Mouse (Mus musculus): ENCODE measurements around the gene Sec22b. TPM values are rescaled to one million over a fixed set of nuclear protein-coding genes. Genes with fewer than 3 reads are reported as not detected.

Gene Sec22b
- polyA plus RNA-seq, 2 experiments, result 22.6 to 63.5 TPM

DNA sequence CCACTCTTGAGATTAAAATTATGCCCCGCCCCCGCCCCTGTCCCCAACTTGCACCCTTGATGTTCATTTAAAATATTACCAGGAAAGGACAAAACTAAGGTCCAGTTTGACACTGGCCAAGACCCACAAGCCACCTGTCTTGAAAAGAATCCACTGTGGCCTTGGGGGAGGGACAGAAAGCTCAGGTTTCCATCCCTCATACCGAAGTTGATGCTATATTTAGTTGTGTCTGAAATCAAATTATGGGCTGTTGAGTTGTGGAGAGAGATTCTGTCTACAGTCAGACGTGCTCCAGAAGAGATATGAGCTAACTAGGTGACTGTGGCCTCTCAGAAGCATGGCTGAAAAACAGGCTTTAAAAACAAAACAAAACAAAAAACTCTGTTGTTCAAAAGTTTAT lies 31.3 kb upstream of the Sec22b start:
- H3K27me3 ChIP-seq (ENCODE audit: control insufficient read depth, insufficient read depth, low read length), result peaks cover 16% of the 10 kb centered on the region
- H3K4me1 ChIP-seq (replicated peaks; ENCODE audit: control insufficient read depth in 2 of 2, insufficient read depth in 2 of 2, low read length in 1 of 2), result no peaks in the 10 kb centered on the region
- no peaks in the 10 kb centered on the region for H3K9me3 ChIP-seq (ENCODE audit: control insufficient read depth, low read length)
- no peak overlapping the region for H3K4me2 ChIP-seq (ENCODE audit: low read depth)
- WGBS (ENCODE audit: insufficient replicate concordance), result 44% methylated on average over 4 of the region's 4 CpGs
- TF ChIP-seq EP300 (IDR thresholded peaks at IDR 0.05; ENCODE audit: low read depth) (no peak), CTCF (IDR thresholded peaks at IDR 0.05; ENCODE audit: low read depth) (no peak)
- H3K4me3 ChIP-seq (ENCODE audit: insufficient read depth in 1 of 2, low read depth in 2 of 2, low read length in 2 of 2), result no peak overlapping the region
- DNase-seq (ENCODE audit: low read depth in 3 of 3, low spot score in 3 of 3) (no peak), ATAC-seq (ENCODE audit: insufficient read depth) (no peak)
- no peak overlapping the region for H3K9ac ChIP-seq (replicated peaks)
- H3K36me3 ChIP-seq (replicated peaks; ENCODE audit: control insufficient read depth, insufficient read depth, low read depth), result no peaks in the 10 kb centered on the region
- H3K27ac ChIP-seq, result no peak overlapping the region

DNA sequence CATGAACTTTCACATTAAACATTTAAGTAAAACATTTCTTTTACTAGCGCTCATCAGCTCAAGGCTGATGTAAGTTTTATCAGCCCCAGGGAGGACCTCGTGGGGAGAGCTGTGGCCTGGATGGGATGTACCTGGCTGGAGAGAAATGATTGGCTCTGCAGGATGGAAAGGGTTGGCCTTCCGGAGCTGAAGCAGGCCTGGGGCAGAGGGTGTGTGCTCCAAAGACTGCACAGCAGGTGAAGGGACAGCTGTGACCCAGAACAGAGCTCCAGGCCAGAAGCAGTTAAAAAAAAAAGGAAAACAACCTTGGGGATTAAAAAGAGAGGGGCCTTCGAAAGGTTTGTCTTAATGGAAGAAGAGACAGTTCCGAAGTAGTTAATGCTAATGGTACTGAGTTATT lies 26.2 kb upstream of the Sec22b start:
- Histone ChIP-seq H3K4me2 (ENCODE audit: low read depth) (no peak overlapping the region), H3K4me3 (ENCODE audit: insufficient read depth in 1 of 2, low read depth in 2 of 2, low read length in 2 of 2) (no peak overlapping the region), H3K9me3 (ENCODE audit: control insufficient read depth, low read length) (no peaks in the 10 kb centered on the region), H3K36me3 (replicated peaks; ENCODE audit: control insufficient read depth, insufficient read depth, low read depth) (no peaks in the 10 kb centered on the region), H3K4me1 (replicated peaks; ENCODE audit: control insufficient read depth in 2 of 2, insufficient read depth in 2 of 2, low read length in 1 of 2) (no peaks in the 10 kb centered on the region), H3K27me3 (ENCODE audit: control insufficient read depth, insufficient read depth, low read length) (no peaks in the 10 kb centered on the region), H3K27ac (no peak overlapping the region), H3K9ac (replicated peaks) (no peak overlapping the region)
- TF ChIP-seq EP300 (IDR thresholded peaks at IDR 0.05; ENCODE audit: low read depth) (no peak), CTCF (IDR thresholded peaks at IDR 0.05; ENCODE audit: low read depth) (no peak)
- WGBS (ENCODE audit: insufficient replicate concordance), result 48% methylated on average over 5 of the region's 5 CpGs
- no peak for ATAC-seq (ENCODE audit: insufficient read depth)
- DNase-seq (ENCODE audit: low read depth in 3 of 3, low spot score in 3 of 3), result no peak

DNA sequence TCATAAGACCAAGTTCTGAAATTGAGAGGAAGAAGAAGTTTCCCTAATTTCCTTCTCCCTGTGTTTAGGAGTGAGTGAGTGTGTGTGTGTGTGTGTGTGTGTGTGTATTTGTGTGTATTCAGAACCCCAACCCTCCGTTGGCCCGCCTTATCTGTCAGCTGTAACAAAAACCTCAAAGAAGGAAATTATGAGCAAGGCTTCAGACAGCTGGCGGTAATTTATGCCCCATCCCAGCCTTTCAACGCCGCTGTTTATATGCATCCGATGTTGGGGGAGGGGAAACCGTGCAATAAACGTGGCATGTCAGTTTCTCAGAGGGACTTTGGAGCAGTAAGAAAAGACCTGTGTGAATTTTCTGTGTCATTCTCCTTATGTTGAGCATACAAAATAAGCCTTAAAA lies 24.7 kb upstream of the Sec22b start:
- no peaks in the 10 kb centered on the region for H3K9me3 ChIP-seq (ENCODE audit: control insufficient read depth, low read length)
- no peaks in the 10 kb centered on the region for H3K27me3 ChIP-seq (ENCODE audit: control insufficient read depth, insufficient read depth, low read length)
- H3K4me1 ChIP-seq (replicated peaks; ENCODE audit: control insufficient read depth in 2 of 2, insufficient read depth in 2 of 2, low read length in 1 of 2), result no peaks in the 10 kb centered on the region
- WGBS (ENCODE audit: insufficient replicate concordance), result 19% methylated on average over 8 of the region's 8 CpGs
- H3K4me2 ChIP-seq (ENCODE audit: low read depth), result no peak overlapping the region
- TF ChIP-seq CTCF (IDR thresholded peaks at IDR 0.05; ENCODE audit: low read depth) (no peak), EP300 (IDR thresholded peaks at IDR 0.05; ENCODE audit: low read depth) (no peak)
- H3K27ac ChIP-seq, result no peak overlapping the region
- DNase-seq (ENCODE audit: low read depth in 3 of 3, low spot score in 3 of 3) (no peak), ATAC-seq (ENCODE audit: insufficient read depth) (no peak)
- no peak overlapping the region for H3K9ac ChIP-seq (replicated peaks)
- no peak overlapping the region for H3K4me3 ChIP-seq (ENCODE audit: insufficient read depth in 1 of 2, low read depth in 2 of 2, low read length in 2 of 2)
- H3K36me3 ChIP-seq (replicated peaks; ENCODE audit: control insufficient read depth, insufficient read depth, low read depth), result no peaks in the 10 kb centered on the region

DNA sequence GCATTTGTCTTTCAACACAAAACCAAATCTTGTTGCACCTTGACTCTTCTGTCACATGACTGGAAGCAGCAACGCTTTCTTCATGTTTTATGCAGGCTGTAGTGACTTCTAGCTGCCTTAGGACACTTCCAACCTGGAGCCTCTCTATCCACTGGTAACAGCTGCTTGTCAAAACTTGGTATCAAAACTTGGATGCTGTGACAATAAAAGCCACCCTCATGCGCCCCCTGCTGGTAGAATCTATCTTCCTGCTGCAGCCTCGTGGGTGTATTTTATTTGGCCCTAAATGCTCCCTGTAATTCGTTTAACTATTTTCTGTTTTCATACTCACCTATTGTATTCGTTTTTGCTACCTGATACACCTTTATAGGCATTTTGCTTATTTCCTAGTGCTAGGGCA lies 21.8 kb upstream of the Sec22b start:
- peak in 2 of 3 experiments; percentile 13 to 22 for DNase-seq (ENCODE audit: low read depth in 3 of 3, low spot score in 3 of 3)
- Histone ChIP-seq H3K27me3 (ENCODE audit: control insufficient read depth, insufficient read depth, low read length) (no peaks in the 10 kb centered on the region), H3K36me3 (replicated peaks; ENCODE audit: control insufficient read depth, insufficient read depth, low read depth) (no peaks in the 10 kb centered on the region), H3K9me3 (ENCODE audit: control insufficient read depth, low read length) (no peaks in the 10 kb centered on the region), H3K9ac (replicated peaks) (no peak overlapping the region), H3K4me3 (ENCODE audit: insufficient read depth in 1 of 2, low read depth in 2 of 2, low read length in 2 of 2) (no peak overlapping the region), H3K4me2 (ENCODE audit: low read depth) (no peak overlapping the region), H3K27ac (no peak overlapping the region), H3K4me1 (replicated peaks; ENCODE audit: control insufficient read depth in 2 of 2, insufficient read depth in 2 of 2, low read length in 1 of 2) (no peaks in the 10 kb centered on the region)
- WGBS (ENCODE audit: insufficient replicate concordance), result 9% methylated on average over 5 of the region's 5 CpGs
- peak; percentile 82 for TF ChIP-seq CTCF (IDR thresholded peaks at IDR 0.05; ENCODE audit: low read depth)
- TF ChIP-seq EP300 (IDR thresholded peaks at IDR 0.05; ENCODE audit: low read depth), result no peak
- ATAC-seq (ENCODE audit: insufficient read depth), result no peak

DNA sequence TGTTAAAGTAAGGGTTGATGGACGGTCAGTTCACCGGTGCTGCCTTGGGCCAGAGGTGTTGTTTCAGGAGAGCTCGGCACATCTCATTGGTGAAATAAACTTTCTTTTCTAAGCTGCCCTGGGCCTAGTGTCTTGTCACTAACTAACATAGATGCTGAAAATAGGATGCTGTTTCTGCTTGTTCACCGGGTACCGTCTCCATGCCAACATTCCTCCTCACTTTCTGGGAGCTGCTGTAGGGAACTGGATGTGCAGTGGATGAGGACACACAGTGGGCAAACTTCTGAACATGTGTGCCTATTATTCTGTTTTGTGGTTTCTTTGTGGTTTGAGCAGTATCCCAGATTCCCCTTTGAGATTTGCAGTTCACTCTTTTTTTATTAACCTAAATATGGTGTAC lies 19.4 kb upstream of the Sec22b start:
- ATAC-seq (ENCODE audit: insufficient read depth), result no peak
- DNase-seq (ENCODE audit: low read depth in 3 of 3, low spot score in 3 of 3), result no peak
- H3K27ac ChIP-seq, result no peak overlapping the region
- WGBS (ENCODE audit: insufficient replicate concordance), result 78% methylated on average over 5 of the region's 5 CpGs
- H3K4me1 ChIP-seq (replicated peaks; ENCODE audit: control insufficient read depth in 2 of 2, insufficient read depth in 2 of 2, low read length in 1 of 2), result no peaks in the 10 kb centered on the region
- no peak overlapping the region for H3K9ac ChIP-seq (replicated peaks)
- H3K27me3 ChIP-seq (ENCODE audit: control insufficient read depth, insufficient read depth, low read length), result no peaks in the 10 kb centered on the region
- no peak overlapping the region for H3K4me3 ChIP-seq (ENCODE audit: insufficient read depth in 1 of 2, low read depth in 2 of 2, low read length in 2 of 2)
- no peak overlapping the region for H3K4me2 ChIP-seq (ENCODE audit: low read depth)
- H3K9me3 ChIP-seq (ENCODE audit: control insufficient read depth, low read length), result no peaks in the 10 kb centered on the region
- no peak for TF ChIP-seq EP300 (IDR thresholded peaks at IDR 0.05; ENCODE audit: low read depth)
- no peak for TF ChIP-seq CTCF (IDR thresholded peaks at IDR 0.05; ENCODE audit: low read depth)
- no peaks in the 10 kb centered on the region for H3K36me3 ChIP-seq (replicated peaks; ENCODE audit: control insufficient read depth, insufficient read depth, low read depth)

Data from liver, embryonic 14.5 days (tissue).